Mouse (Mus musculus): Measurements from ENCODE around the gene Prdm11.
A peak's percentile ranks its signal among the peaks of the same experiment; 100 is the strongest.

Gene Prdm11

GRCm38 (mm10) chr2:93046509-93046835, 505 bp upstream of the Prdm11 start:
- DNase-seq (ENCODE audit: low spot score in 2 of 2), result no peak

DNA sequence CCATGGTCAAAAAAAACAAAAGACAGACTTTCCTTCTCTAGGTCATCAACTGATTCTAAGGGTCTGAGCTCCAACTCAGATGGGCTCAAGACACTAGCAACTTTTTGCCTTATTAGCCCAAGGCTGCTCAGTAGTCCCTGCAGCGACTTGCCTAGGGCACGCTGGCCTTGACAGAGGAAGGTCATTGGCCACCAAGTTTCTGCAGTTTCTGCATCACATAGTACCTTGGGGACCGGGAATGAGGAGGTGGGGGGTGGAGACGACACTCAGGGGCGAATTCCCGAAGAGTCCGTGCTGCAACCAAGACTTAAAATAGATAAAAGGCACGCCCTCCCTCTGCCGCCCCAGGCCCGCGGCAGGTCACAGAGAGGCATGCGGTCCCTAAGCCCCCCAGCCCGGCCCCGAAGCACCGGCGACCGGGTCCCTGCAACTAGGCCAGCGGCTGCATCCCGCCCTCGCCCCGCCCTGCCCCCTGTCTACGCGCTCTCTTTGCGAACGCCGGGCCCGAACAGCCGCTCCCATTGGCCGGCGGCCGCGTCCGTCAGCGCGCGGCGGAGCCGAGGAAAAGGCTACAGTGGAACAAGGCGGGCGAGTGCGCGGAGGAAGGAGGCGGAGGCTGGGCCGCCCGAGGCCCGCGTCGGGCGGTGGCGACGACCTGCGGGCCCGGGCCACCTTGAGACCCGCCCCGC, 694 bp downstream of the Prdm11 start:
- DNase-seq (ENCODE audit: low spot score in 2 of 2), result peak; percentile 94 to 95

DNA sequence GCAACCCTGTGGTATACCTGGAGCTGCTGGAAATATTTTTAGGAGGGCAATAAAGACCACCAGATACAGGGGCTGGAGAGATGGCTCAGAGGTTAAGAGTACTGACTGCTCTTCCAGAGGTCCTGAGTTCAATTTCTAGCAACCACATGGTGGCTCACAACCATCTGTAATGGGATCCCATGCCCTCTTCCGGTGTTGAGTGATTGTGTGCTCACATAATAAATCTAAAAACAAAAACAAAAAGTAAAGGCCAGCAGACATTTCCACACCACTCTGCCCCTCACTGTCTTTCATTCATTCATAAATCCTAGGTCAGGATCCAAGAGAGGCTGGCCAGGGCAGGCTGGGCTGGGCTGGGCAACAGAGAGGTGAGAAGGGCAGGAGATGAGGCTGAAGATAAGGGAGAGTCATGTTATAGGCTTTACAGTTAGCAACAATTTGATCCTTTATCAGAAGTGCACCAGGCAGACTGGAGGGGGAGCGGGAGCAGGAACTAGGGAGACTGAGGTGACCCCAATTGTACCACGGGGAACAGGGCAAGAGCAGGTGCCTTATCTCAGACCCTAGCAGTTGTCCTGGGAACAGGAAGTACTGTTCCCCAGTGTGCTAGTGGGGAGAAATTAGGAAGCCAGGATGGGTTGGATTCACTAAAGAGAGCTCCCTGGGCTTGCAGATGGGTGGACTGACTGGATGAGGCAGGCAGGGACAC, 2.4 kb downstream of the Prdm11 start:
- no peak for DNase-seq (ENCODE audit: low spot score in 2 of 2)

DNA sequence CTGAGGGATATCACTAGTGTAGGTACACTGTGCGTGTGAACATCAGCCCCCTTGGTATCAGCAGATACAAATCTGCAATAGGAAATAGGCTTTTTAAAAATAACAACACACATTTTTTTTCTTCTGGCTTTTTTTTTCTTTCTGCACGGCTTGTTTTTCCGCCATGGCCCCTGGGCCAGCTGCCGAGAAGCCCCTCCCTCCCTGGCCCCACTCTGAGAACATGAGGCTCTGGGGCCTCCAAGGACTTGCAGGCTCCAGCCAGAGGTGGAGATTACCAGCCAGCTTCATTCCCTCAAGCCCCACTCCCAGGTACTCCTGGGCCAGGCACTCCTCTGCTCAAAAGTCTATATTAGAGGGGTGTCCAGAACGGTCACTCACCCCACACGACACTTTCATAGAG, 4.5 kb downstream of the Prdm11 start:
- DNase-seq (ENCODE audit: low spot score in 2 of 2), result no peak

DNA sequence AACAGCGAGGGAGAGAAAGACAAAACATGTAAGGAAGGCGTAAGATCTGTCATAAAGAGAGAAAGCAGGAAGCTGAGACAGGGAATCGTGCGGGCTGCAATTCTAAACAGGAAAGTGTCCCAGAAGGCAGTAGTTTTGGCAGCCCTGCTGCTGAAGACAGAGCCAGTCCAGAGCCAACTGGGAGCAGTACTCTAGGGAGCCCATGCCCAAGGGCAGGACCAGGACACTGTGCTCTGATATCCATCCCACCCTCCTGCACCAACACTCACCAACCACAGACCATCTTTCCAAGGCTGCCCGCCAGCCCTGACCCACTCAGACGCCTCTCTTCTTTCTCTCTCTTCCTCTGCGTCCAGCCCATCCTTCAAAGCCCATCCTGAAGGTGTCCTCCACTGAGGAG, 5.1 kb downstream of the Prdm11 start:
- DNase-seq (ENCODE audit: low spot score in 2 of 2), result no peak

- no peak for DNase-seq (ENCODE audit: low spot score in 2 of 2)
Measured at GRCm38 (mm10) chr2:93039706-93040105, 6.3 kb downstream of the Prdm11 start.

GRCm38 (mm10) chr2:93039043-93039442, 6.9 kb downstream of the Prdm11 start:
- no peak for DNase-seq (ENCODE audit: low spot score in 2 of 2)

DNA sequence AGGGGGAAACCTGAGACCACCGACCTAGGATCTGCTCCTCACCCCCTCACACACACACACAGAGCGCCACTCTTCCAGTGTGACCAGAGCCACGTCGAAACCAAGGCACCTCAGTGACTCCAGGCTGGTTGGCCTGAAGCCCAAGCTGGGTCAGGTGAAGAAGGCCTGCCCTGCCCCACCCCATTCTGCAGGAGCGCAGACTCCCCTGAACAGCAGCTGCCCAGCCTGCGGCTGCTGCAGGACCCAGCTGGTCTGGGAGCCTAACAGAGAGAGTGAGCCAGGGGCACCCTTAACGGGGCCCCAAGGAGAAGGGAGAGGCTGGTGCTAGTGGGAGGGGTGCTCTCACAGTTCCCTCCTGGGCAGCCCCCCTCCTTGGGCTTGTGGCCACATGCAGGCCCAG, 10.3 kb downstream of the Prdm11 start:
- peak; percentile 45 to 61 for DNase-seq (ENCODE audit: low spot score in 2 of 2)

DNA sequence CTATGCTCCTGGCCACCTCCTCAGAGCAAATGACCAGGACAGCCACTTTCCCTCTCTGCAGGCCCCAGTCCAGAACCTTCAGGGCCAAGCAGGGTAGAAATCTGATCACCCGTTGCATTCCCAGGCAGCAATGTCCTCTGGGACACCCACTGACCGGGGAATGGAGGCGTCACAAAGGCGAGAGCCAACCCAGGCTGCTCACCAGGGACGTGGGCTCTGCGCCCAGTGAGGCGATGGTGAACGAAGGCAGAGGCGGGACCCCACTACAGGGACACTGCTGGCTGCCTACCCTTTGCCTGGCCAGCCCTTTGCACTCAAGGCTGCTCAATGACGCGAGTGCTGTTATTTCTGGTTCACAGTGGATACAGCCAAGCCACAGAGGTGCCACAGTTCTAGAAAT, 13.3 kb downstream of the Prdm11 start:
- DNase-seq (ENCODE audit: low spot score in 2 of 2), result peak in 1 of 2 experiments; percentile 59

DNA sequence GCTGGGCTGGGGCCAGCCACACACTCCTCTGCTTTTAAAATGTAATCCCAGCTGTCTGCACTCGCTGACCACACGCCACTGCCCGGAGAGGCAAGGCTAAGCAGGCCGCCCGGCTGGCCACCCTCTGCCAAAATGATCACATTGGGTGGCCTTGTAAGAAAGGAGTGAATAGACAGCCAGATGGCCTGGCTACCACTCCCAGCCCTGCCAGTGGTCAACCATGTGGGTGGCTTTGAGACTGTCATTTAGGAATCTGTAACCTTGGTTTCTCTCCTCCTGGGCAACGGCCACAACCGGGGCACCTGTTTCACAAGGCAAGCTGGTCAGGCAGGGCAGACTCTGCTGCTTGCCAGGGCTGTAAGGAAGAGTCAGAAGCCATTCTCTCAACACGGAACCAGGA, 13.9 kb downstream of the Prdm11 start:
- no peak for DNase-seq (ENCODE audit: low spot score in 2 of 2)

DNA sequence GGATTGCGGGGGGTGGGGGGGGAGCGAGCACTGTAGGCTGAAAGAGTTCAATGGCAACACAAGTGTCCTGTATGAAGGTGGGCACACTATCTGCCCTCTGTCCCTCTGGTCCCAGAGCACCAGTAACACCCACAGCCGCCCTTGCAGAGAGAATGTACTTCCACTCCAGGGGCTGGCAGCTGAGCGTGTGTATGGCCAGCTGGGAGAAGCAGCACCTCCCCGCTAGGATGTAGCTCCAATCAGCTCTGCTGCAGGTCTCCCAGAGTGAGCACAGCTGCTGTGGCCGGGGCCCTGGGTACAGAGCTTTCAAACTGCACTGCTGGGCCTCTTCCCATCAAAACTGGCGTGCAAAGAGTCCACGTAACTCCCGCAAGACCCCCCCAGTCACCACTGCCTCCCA, 14.9 kb downstream of the Prdm11 start:
- DNase-seq (ENCODE audit: low spot score in 2 of 2), result no peak

GRCm38 (mm10) chr2:93030101-93030500, 15.9 kb downstream of the Prdm11 start:
- DNase-seq (ENCODE audit: low spot score in 2 of 2), result no peak

GRCm38 (mm10) chr2:93029267-93030060, 16.5 kb downstream of the Prdm11 start:
- no peak for DNase-seq (ENCODE audit: low spot score in 2 of 2)

DNA sequence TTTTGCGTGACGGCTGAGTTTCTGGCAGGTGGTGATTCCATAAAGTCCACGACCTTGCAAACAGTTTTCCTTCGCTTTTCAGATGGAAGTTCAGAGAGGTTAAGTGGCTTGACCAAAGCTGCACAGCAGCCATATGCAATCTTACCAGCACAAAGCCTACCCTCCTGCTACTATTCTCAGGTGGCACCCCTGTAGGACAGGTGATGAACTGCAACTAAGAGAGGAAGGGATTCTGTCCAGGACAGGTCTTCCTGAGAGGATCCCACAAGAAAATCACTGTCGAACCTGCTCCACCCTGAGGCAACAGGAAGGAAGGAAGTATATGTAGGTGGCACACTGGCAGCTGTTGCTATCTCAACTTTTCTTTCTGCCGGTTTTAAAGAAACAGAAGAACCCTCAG, 17.1 kb downstream of the Prdm11 start:
- no peak for DNase-seq (ENCODE audit: low spot score in 2 of 2)

GRCm38 (mm10) chr2:93027713-93028112, 18.3 kb downstream of the Prdm11 start:
- no peak for DNase-seq (ENCODE audit: low spot score in 2 of 2)

DNA sequence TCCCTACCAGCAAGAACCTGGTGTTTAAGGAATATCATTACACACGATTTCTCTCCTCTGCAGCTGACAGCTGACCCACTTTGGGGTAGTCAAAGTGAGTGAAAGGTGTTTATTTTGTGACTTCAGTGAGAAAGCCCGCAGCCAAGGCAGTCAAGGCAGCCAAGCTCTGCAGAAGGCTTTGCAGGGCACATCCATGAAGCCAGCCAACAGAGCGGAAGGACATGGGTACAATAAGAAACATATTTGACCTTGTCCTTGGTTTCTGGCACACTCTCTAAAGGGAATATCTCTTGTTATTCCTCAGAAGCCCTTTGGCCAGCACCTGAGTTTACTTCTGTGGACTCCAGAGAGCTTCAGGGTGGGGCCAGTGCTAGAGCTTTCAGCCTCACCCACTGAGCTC, 21.5 kb downstream of the Prdm11 start:
- DNase-seq (ENCODE audit: low spot score in 2 of 2), result no peak

DNA sequence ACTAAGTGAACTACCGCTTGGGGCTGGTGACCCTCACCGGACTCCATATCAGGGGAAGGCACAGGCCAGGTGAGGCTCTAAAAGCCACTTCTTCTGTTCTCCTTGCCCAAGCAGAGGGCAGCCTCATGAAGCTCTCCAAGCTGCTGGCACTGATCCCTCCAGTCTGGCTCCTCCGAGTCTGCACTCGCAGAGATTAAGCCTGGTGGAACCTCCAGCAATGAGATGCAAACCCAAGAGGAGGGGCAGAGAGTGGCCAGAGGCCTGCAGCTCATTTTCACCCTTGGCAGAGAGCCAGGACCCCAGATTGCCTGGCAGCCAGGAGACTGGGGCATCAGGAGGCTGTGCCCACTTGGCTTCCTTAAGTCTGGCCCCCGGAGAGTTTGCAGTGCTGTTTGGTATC, 27.1 kb downstream of the Prdm11 start:
- no peak for DNase-seq (ENCODE audit: low spot score in 2 of 2)

DNA sequence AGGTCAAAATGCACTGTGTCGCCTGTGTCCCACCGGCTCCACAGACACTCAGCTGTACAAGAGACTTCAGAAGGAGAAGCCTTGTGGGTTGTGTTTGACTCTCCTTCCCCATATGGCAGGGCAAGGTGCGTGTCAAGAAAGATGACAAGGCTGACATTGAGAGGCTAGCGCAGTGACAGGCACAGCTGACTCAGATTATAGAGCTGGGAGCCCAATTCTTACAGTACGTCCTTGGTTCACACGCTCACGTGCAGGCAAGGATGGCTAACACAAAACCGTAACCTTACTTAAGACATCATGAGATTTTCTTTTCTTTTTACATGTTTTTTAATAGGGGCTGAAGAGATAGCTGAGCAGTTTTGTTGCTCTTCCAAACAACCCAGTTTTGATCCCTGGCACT, 28.8 kb downstream of the Prdm11 start:
- DNase-seq (ENCODE audit: low spot score in 2 of 2), result no peak

DNA sequence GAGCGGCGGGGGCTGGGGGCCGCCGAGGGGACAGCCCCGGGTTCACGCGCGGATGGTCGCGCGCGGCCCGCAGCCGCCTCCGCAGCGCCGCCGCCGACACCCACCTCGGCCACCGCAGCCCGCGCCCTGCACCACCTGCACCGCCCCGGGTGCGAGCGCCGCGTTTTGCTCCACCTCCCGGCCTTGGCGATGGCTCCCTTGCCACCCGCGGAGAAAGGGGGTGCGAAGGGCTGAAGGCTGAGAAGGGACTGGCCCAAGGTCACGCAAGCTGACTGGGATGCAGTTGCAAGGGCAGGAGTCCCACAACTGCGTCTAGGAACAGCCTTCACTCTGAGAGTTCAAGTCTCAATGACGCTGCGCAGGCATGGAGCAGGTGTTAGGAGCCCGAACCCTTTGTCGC, 30.9 kb downstream of the Prdm11 start:
- DNase-seq (ENCODE audit: low spot score in 2 of 2), result peak in 1 of 2 experiments; percentile 20

- DNase-seq (ENCODE audit: low spot score in 2 of 2), result peak; percentile 47 to 57
Measured at GRCm38 (mm10) chr2:93014093-93014937, 31.7 kb downstream of the Prdm11 start.

DNA sequence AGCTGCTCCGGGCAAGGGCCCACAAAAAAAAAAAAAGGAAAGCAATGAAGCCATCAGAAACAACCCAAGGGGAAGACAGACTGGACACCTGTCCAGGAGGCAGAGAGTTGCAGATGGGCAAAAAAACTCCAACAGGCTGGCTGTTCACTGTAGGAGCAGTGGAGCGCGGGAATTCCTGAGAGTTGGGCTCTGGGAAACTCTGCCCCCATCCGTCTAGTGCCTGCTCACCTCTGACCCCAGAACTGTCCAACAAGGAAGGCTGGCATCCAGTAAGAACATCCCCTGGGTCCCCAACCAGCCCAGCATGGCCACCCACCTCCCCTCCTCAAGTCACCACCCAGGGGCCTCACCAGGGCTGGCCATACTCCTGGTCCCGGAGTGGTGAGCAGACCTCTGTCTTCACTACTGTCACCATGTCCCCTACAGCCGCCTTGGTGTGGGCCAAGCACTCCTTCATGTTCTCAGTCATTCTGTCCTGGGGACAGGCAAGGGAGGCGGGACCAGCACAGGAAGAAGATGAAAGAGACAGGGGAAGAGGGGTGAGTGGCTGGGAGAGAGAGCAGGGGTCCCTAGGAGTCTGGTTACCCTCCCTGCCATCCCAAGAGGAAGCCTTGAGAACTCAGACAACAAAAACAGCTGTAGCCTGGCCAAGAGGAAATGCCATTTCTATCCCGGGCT, 32.4 kb downstream of the Prdm11 start:
- DNase-seq (ENCODE audit: low spot score in 2 of 2), result no peak

Data from urinary bladder, postnatal 36 days (tissue).